Mouse (Mus musculus) bone marrow, adult 2 months (tissue): ENCODE data around the gene Phgr1. TPM values are rescaled to one million over a fixed set of nuclear protein-coding genes. Genes with fewer than 3 reads are reported as not detected.

Experiments
- H3K27ac ChIP-seq: fragments of 200-500 bp; 2 replicates; pipeline ENCODE4 v1.5.1; 2012; ENCODE audit warnings: low read depth, mild to moderate bottlenecking, control low read depth, inconsistent platforms, low read length; ENCODE audit not compliant: control insufficient read depth, poor library complexity, insufficient read depth
- H3K4me1 ChIP-seq: fragments of 200-500 bp; 2 replicates; pipeline ENCODE4 v1.6.1; 2011; ENCODE audit warnings: low read length; ENCODE audit not compliant: control insufficient read depth, insufficient read depth
- H3K4me3 ChIP-seq: fragments of 200-500 bp; replicated peaks from 2 replicates; pipeline ENCODE3; 2011; ENCODE audit warnings: mild to moderate bottlenecking, low read depth, low read length, control low read depth; ENCODE audit not compliant: control insufficient read depth
- CTCF ChIP-seq: fragments of 200-500 bp; IDR thresholded peaks from 2 replicates; pipeline ENCODE4 v1.5.1; 2011; ENCODE audit warnings: low read length, control low read depth; ENCODE audit not compliant: control insufficient read depth, insufficient read depth
- POLR2A ChIP-seq: fragments of 200-500 bp; IDR thresholded peaks from 2 replicates; pipeline ENCODE4 v1.6.1; 2011; ENCODE audit warnings: low read depth, mild to moderate bottlenecking, control low read depth, low read length, borderline replicate concordance; ENCODE audit not compliant: control insufficient read depth
- WGBS: fragments of 180-500 bp; shearing (Covaris S2); methylation state at CpG from one replicate; pipeline ENCODE4 v1.1.7; 2018; 5-methylcytosine and 5-hydroxymethylcytosine counted together
- polyA plus RNA-seq: library from polyadenylated mRNA; stranded (reverse); fragments of >200 nt; gene quantifications from 2 replicates; pipeline ENCODE4 v1.2.4, GENCODE M21; 2011; ENCODE audit warnings: low replicate concordance; ENCODE audit not compliant: missing spikeins, insufficient read depth, insufficient read length

Gene Phgr1
- polyA plus RNA-seq, 1 experiment = not detected

DNA sequence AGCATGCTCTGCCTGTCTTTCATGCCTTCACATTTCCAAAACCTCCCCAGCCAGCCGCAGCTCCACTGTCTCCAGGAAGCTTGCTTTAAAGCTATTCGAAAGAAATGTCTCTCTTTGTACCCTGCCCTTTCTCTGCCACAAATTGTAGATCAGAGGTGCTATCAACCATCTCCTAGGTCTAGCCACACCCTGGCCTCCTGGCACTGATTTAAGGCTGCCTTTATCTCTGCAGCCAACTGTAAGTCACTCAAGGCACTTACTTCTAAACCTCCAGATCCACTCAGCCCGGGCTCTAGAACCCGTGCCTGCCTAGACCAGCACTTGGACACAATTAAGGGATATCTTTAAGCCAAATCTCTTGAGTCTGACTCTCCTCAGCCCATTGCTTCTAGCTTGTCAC is 5.8 kb downstream of the Phgr1 start:
- 73% methylated on average over 4 of the region's 4 CpGs for WGBS
- no peak overlapping the region for H3K27ac ChIP-seq
- no peak for TF ChIP-seq POLR2A
- TF ChIP-seq CTCF = no peak
- H3K4me1 ChIP-seq = no peaks in the 10 kb centered on the region; the same call in 1 of the 2 replicates
- H3K4me3 ChIP-seq = no peak overlapping the region

- no peak overlapping the region for H3K27ac ChIP-seq
- TF ChIP-seq CTCF (no peak), POLR2A (no peak)
- H3K4me3 ChIP-seq = no peak overlapping the region
- no peaks in the 10 kb centered on the region; the same call in 1 of the 2 replicates for H3K4me1 ChIP-seq
- WGBS = 32% methylated on average over 10 of the region's 10 CpGs
Measured at GRCm38 (mm10) chr2:118779065-118779464, 6.5 kb downstream of the Phgr1 start.

DNA sequence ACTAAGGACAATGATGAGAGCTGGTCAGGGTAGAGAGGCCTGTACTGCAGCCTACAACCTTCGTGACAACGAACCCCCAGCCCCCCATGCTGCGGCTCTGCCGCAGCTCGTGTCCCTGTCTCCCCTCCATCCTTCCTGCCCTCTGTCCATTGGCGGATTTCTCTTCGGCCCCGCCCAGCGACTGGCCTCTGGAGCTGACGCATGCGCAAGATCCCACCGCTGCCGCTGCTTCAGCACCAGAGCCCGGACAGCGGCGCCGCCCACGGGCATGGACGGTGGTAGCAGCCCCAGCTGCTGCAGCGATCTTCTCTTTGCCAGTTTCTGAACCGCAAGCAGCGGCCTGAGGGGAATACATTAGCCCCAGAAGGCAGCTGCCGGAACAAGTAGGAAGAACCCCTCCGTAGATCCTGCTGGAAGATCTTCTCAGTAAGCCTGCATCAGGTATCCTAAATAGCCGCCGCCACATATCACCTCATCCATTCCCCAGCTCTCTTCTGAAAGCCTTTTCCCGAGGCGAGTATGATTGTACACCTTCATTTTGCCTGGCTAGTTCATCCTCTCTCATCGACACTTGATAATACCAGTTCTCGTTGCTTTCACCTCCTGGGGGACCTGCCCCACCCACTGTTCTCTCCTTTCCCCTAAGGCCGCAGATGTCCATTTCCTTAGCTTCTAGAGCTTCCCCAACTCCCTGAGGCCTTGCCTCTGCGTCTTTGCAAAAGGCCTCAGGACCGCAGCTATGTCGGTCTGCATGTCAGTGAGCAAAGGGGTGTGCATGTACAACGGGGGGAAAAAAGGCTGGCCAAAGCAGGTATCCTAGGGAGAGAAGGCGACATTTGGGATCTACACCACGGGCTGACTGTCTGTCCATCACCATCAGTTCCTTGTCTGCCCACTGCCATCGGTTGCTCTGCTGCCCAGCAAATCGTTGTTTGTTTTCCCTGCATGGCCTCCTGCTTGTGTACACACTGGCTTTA is 7.2 kb downstream of the Phgr1 start, which contains the start of gene Disp2:
Gene Disp2 (plus strand): TSS at position 216 of the 977 bp plus-strand sequence.
- WGBS = 15% methylated on average over 39 of the region's 39 CpGs
- TF ChIP-seq CTCF = no peak
- TF ChIP-seq POLR2A = no peak; the same call in 1 of the 2 replicates
- H3K4me1 ChIP-seq = no peaks in the 10 kb centered on the region; the same call in 1 of the 2 replicates
- no peak within 1 kb of the TSS; the same call in 1 of the 2 replicates for H3K27ac ChIP-seq
- H3K4me3 ChIP-seq = no peak within 1 kb of the TSS

- TF ChIP-seq CTCF (no peak), POLR2A (no peak)
- WGBS = 52% methylated on average over 1 of the region's 1 CpGs
- Histone ChIP-seq H3K4me3 (no peak overlapping the region), H3K4me1 (no peaks in the 10 kb centered on the region; the same call in 1 of the 2 replicates), H3K27ac (no peak overlapping the region)
Measured at GRCm38 (mm10) chr2:118781115-118781514, 8.5 kb downstream of the Phgr1 start.

- 32% methylated on average over 4 of the region's 4 CpGs for WGBS
- no peak overlapping the region for H3K4me3 ChIP-seq
- TF ChIP-seq CTCF (no peak), POLR2A (no peak)
- no peaks in the 10 kb centered on the region; the same call in 1 of the 2 replicates for H3K4me1 ChIP-seq
- H3K27ac ChIP-seq = no peak overlapping the region
Measured at GRCm38 (mm10) chr2:118782303-118782702, 9.7 kb downstream of the Phgr1 start.

DNA sequence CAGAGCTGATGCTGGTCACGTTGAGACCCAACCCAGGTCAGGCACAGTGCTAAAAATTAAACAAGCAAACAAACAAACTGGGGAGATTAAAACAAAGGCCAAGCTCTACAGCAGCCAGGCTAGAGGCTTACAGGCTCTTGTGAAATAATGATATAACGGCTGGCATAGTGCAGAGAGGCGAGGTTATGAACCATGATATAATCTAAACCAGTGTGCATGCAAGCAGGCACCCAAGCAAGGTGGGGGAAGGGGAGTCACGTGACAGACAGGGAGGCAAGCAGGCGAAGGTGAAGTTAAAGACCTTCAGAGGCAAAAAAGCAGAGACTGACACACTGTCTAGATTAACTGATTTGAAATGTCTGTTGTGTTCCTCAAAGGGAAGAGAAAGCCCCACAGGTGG is 10.5 kb downstream of the Phgr1 start:
- no peaks in the 10 kb centered on the region; the same call in 1 of the 2 replicates for H3K4me1 ChIP-seq
- H3K4me3 ChIP-seq = no peak overlapping the region
- no peak overlapping the region for H3K27ac ChIP-seq
- TF ChIP-seq CTCF = no peak
- TF ChIP-seq POLR2A = no peak
- WGBS = 34% methylated on average over 5 of the region's 5 CpGs

GRCm38 (mm10) chr2:118783663-118784062 is 11.1 kb downstream of the Phgr1 start:
- Histone ChIP-seq H3K27ac (no peak overlapping the region), H3K4me3 (no peak overlapping the region), H3K4me1 (no peaks in the 10 kb centered on the region; the same call in 1 of the 2 replicates)
- 84% methylated on average over 7 of the region's 7 CpGs for WGBS
- TF ChIP-seq POLR2A (no peak), CTCF (no peak)

- Histone ChIP-seq H3K27ac (no peak overlapping the region), H3K4me1 (peaks cover 2% of the 10 kb centered on the region; the same call in 1 of the 2 replicates), H3K4me3 (no peak overlapping the region)
- no peak for TF ChIP-seq POLR2A
- TF ChIP-seq CTCF = no peak
- WGBS = 61% methylated on average over 5 of the region's 5 CpGs
Measured at GRCm38 (mm10) chr2:118786525-118786924, 14.0 kb downstream of the Phgr1 start.
